Mouse (Mus musculus) hindbrain, embryonic 10.5 days (tissue): Measurements from ENCODE around the gene Zfp952. TPM values are rescaled to one million over a fixed set of nuclear protein-coding genes. Genes with fewer than 3 reads are reported as not detected.
"Not testable (repeated sequence)": the region's sequence is repeated elsewhere in the genome, so short reads cannot be mapped to it uniquely, and the experiment has no call there.

ENCODE experiments used
- DNase-seq: peaks from one replicate; pipeline ENCODE4 v3.0.0-alpha.2; 2017; ENCODE audit warnings: low spot score
- H3K27ac ChIP-seq: fragments of 300-500 bp; sonication (generic); 2 replicates; pipeline ENCODE4 v1.5.1; 2016; ENCODE audit warnings: mild to moderate bottlenecking, moderate library complexity
- H3K27me3 ChIP-seq: fragments of 300-500 bp; sonication (generic); 2 replicates; pipeline ENCODE4 v1.6.1; 2016; ENCODE audit warnings: mild to moderate bottlenecking; ENCODE audit not compliant: poor library complexity, insufficient read depth, severe bottlenecking
- H3K36me3 ChIP-seq: fragments of 300-500 bp; sonication (generic); 2 replicates; pipeline ENCODE4 v1.6.1; 2016; ENCODE audit warnings: mild to moderate bottlenecking, moderate library complexity
- H3K4me1 ChIP-seq: fragments of 300-500 bp; sonication (generic); replicated peaks from 2 replicates; pipeline ENCODE4 v1.6.1; 2016; ENCODE audit warnings: mild to moderate bottlenecking
- H3K4me3 ChIP-seq: fragments of 300-500 bp; sonication (generic); 2 replicates; pipeline ENCODE4 v1.5.1; 2016; ENCODE audit warnings: mild to moderate bottlenecking, moderate library complexity
- H3K9me3 ChIP-seq: fragments of 300-500 bp; sonication (generic); 2 replicates; pipeline ENCODE4 v1.6.1; 2016; ENCODE audit warnings: mild to moderate bottlenecking, moderate library complexity
- WGBS: fragments of 180-500 bp; shearing (Covaris S2); methylation state at CpG from one replicate; pipeline ENCODE4 v1.1.7; 2016; 5-methylcytosine and 5-hydroxymethylcytosine counted together
- polyA plus RNA-seq: library from polyadenylated mRNA; unstranded; fragments of >200 nt; fragmentation: Nextera tagmentation; extraction: Ambion mirVana; gene quantifications from 2 replicates; pipeline ENCODE4 v1.2.1, GENCODE M21; 2016

Gene Zfp952
- polyA plus RNA-seq, 1 experiment from 2014 or later: 13.2 TPM

- H3K9me3 ChIP-seq: no peaks in the 10 kb centered on the region; the same call in 1 of the 2 replicates
- H3K4me1 ChIP-seq: peaks cover 13% of the 10 kb centered on the region
- 71% methylated on average over 12 of the region's 12 CpGs for WGBS
- no peaks in the 10 kb centered on the region for H3K27me3 ChIP-seq
- peak overlapping the region; percentile 82 for H3K4me3 ChIP-seq
- H3K36me3 ChIP-seq: peaks cover 27% of the 10 kb centered on the region
- no peak for DNase-seq
- H3K27ac ChIP-seq: peak overlapping the region; percentile 89
Measured at GRCm38 (mm10) chr17:32991965-32992698, 797 bp upstream of the Zfp952 start.

- DNase-seq: no peak
- H3K27me3 ChIP-seq: no peaks in the 10 kb centered on the region
- H3K4me1 ChIP-seq: peaks cover 8% of the 10 kb centered on the region
- no peak overlapping the region for H3K4me3 ChIP-seq
- H3K36me3 ChIP-seq: peaks cover 71% of the 10 kb centered on the region
- 91% methylated on average over 2 of the region's 2 CpGs for WGBS
- peaks cover 11% of the 10 kb centered on the region; the same call in 1 of the 2 replicates for H3K9me3 ChIP-seq
- no peak overlapping the region for H3K27ac ChIP-seq
Measured at GRCm38 (mm10) chr17:32998492-32998891, 5.6 kb downstream of the Zfp952 start.

- Histone ChIP-seq H3K4me3 (no peak overlapping the region), H3K27ac (no peak overlapping the region), H3K36me3 (peaks cover 22% of the 10 kb centered on the region), H3K27me3 (no peaks in the 10 kb centered on the region), H3K9me3 (peaks cover 16% of the 10 kb centered on the region; the same call in 1 of the 2 replicates), H3K4me1 (no peaks in the 10 kb centered on the region)
- 49% methylated on average over 9 of the region's 9 CpGs for WGBS
- no peak for DNase-seq
Measured at GRCm38 (mm10) chr17:33008337-33008736, 15.4 kb downstream of the Zfp952 start.

- not testable (repeated sequence) for H3K27me3 ChIP-seq, H3K27ac ChIP-seq, H3K4me3 ChIP-seq, H3K4me1 ChIP-seq, DNase-seq
- Histone ChIP-seq H3K36me3 (peaks cover 99% of the 10 kb centered on the region), H3K9me3 (peaks cover 91% of the 10 kb centered on the region)
Measured at GRCm38 (mm10) chr17:33020434-33020833, 27.5 kb downstream of the Zfp952 start.

GRCm38 (mm10) chr17:33032376-33032775, 39.4 kb downstream of the Zfp952 start:
- H3K36me3 ChIP-seq: peaks cover 36% of the 10 kb centered on the region
- WGBS: 13% methylated on average over 10 of the region's 10 CpGs
- no peak for DNase-seq
- H3K4me1 ChIP-seq: peaks cover 10% of the 10 kb centered on the region
- no peaks in the 10 kb centered on the region for H3K27me3 ChIP-seq
- peak overlapping the region; percentile 94 for H3K27ac ChIP-seq
- H3K4me3 ChIP-seq: peak overlapping the region; percentile 94
- peaks cover 23% of the 10 kb centered on the region for H3K9me3 ChIP-seq

- 4% methylated on average over 27 of the region's 27 CpGs for WGBS
- Histone ChIP-seq H3K4me1 (peaks cover 10% of the 10 kb centered on the region), H3K27ac (peak within 1 kb of the TSS; percentile 94)
Measured at GRCm38 (mm10) chr17:33032900-33033891, 40.3 kb downstream of the Zfp952 start, which contains the start of gene Zfp763. Zfp763 (minus strand) TSS chr17:33033402.

More at GRCm38 (mm10) chr17:33032900-33033891, 40.3 kb downstream of the Zfp952 start, which contains the start of gene Zfp763:
- Histone ChIP-seq H3K27me3 (no peaks in the 10 kb centered on the region), H3K4me3 (peak within 1 kb of the TSS; percentile 94), H3K9me3 (peaks cover 15% of the 10 kb centered on the region), H3K36me3 (peaks cover 28% of the 10 kb centered on the region)
- peak; percentile 88 for DNase-seq

Other genes starting within 250 kb of the Zfp952 start
- 38.6 and 45.4 TPM in 2 replicates for gene Zfp871, start 204.8 kb upstream of the Zfp952 start, polyA plus RNA-seq
- 26.1 and 33.1 TPM in 2 replicates for gene Zfp811, start 183.2 kb upstream of the Zfp952 start, polyA plus RNA-seq
- 12.9 and 14.5 TPM in 2 replicates for gene Zfp799, start 162.9 kb upstream of the Zfp952 start, polyA plus RNA-seq
- 6.9 and 7.4 TPM in 2 replicates for gene Zfp870, start 101.5 kb upstream of the Zfp952 start, polyA plus RNA-seq
- not detected in 2 replicates for gene Cyp4f14, start 75.8 kb upstream of the Zfp952 start, polyA plus RNA-seq
- gene Cyp4f13, start 45.7 kb upstream of the Zfp952 start, polyA plus RNA-seq: 3.5 and 4.3 TPM in 2 replicates
- 10.7 and 11.8 TPM in 2 replicates for gene Zfp472, start 27.3 kb upstream of the Zfp952 start, polyA plus RNA-seq
- gene Zfp763, start 40.3 kb downstream of the Zfp952 start, polyA plus RNA-seq: 12.6 and 16.2 TPM in 2 replicates
- not detected in 2 replicates for gene 4921501E09Rik, start 74.9 kb downstream of the Zfp952 start, polyA plus RNA-seq
- 6.8 and 8.0 TPM in 2 replicates for gene Zfp563, start 96.2 kb downstream of the Zfp952 start, polyA plus RNA-seq
- gene Morc2b, start 146.6 kb downstream of the Zfp952 start, polyA plus RNA-seq: 0.04 TPM in 1 of 2 replicates, not detected in the other
- gene Olfr55, start 175.3 kb downstream of the Zfp952 start, polyA plus RNA-seq: not detected in 2 replicates
- not detected in 2 replicates for gene Olfr239, start 198.2 kb downstream of the Zfp952 start, polyA plus RNA-seq
- not detected in 2 replicates for gene Olfr1564, start 228.6 kb downstream of the Zfp952 start, polyA plus RNA-seq